Mouse (Mus musculus): ENCODE data around the gene Blmh.

DNA sequence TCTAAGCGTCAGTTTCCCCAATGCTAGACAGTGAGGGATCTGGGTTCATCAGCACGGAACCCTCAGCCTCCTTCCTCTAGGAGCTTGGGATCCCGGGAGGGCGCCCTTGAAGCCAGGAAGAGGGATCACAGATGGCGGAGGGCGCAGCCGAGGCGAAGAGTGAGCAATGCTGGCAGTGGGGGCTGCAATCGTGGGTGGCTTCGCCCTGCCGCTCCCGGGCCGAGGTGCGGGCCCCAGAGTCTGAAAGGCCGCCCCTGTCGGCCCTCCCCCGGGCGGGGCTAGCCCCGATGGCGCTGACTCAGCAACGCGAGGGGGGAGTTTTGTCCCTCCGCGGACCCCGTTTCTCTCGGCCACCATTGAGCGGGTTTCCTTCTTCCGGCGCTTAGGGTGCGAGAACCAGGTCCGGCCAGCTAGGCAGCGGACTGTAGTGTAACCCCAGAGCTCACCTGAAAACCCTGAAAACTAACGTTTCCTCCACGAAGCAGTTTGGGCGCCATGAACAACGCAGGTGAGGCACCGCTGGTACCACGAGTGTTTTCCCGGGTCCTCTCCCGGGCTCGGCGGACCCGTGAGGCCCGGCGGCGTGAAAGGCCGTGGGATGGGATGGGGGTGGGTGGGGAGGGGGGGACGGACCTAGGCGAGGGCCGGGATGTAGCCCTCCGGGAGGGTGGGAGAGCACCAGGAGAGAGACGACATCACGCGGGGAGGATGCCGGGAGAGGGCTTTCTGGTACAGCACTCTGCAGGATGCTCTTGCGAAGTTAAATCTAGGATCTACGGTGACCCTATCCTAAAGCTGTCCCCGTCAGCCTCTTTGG is 21.0 kb downstream of the Blmh start:
- TF ChIP-seq CTCF (IDR thresholded peaks at IDR 0.05; ENCODE audit: extremely low read depth, insufficient read length, insufficient replicate concordance, low read depth, low read length) (no peak), POLR2A (IDR thresholded peaks at IDR 0.05; ENCODE audit: low read depth, low read length) (peak; percentile 77)
